Mouse (Mus musculus) embryonic facial prominence, embryonic 14.5 days (tissue): ENCODE data around the gene Rprd1b. TPM values are rescaled to one million over a fixed set of nuclear protein-coding genes. Genes with fewer than 3 reads are reported as not detected.

Experiments
- ATAC-seq: fragments of 200-750 bp; cut with Nextera tagmentation; 2 replicates; pipeline ENCODE4 v1.8.0; 2017; ENCODE audit warnings: low read depth, moderate number of reproducible peaks, moderate TSS enrichment
- DNase-seq: peaks from one replicate; pipeline ENCODE4 v3.0.0-alpha.2; 2015; ENCODE audit warnings: low spot score
- H3K27ac ChIP-seq: fragments of 300-500 bp; sonication (generic); replicated peaks from 2 replicates; pipeline ENCODE4 v1.5.1; 2014; ENCODE audit warnings: low read depth, mild to moderate bottlenecking, low read length, moderate library complexity
- H3K27me3 ChIP-seq: fragments of 300-500 bp; sonication (generic); replicated peaks from 2 replicates; pipeline ENCODE4 v1.6.1; 2014; ENCODE audit warnings: low read length; ENCODE audit not compliant: control insufficient read depth, insufficient read depth
- H3K36me3 ChIP-seq: fragments of 300-500 bp; sonication (generic); 2 replicates; pipeline ENCODE4 v1.6.1; 2014; ENCODE audit warnings: low read length, mixed read lengths; ENCODE audit not compliant: control insufficient read depth, insufficient read depth
- H3K4me1 ChIP-seq: fragments of 300-500 bp; sonication (generic); 2 replicates; pipeline ENCODE4 v1.6.1; 2014; ENCODE audit warnings: antibody characterized with exemption, low read length; ENCODE audit not compliant: control insufficient read depth, insufficient read depth
- H3K4me2 ChIP-seq: fragments of 300-500 bp; sonication (generic); 2 replicates; pipeline ENCODE4 v1.6.1; 2014; ENCODE audit warnings: low read depth, mild to moderate bottlenecking, low read length, moderate library complexity, mixed read lengths
- H3K4me3 ChIP-seq: fragments of 300-500 bp; sonication (generic); 2 replicates; pipeline ENCODE4 v1.5.1; 2014; ENCODE audit warnings: low read depth, mild to moderate bottlenecking, low read length
- H3K9ac ChIP-seq: fragments of 300-500 bp; sonication (generic); 2 replicates; pipeline ENCODE4 v1.6.1; 2014; ENCODE audit warnings: low read depth, mild to moderate bottlenecking, low read length, moderate library complexity, mixed read lengths
- H3K9me3 ChIP-seq: fragments of 300-500 bp; sonication (generic); 2 replicates; pipeline ENCODE4 v1.6.1; 2016; ENCODE audit warnings: low read length; ENCODE audit not compliant: control insufficient read depth
- WGBS: fragments of 180-500 bp; shearing (Covaris S2); extraction: QIAGEN DNeasy Blood & Tissue Kit; methylation state at CpG from one replicate; pipeline ENCODE4 v1.1.7; 2014; 5-methylcytosine and 5-hydroxymethylcytosine counted together
- polyA plus RNA-seq: library from polyadenylated mRNA; unstranded; fragments of >200 nt; fragmentation: Nextera tagmentation; extraction: Ambion mirVana; gene quantifications from 2 replicates; pipeline ENCODE4 v1.2.1, GENCODE M21; 2014

Gene Rprd1b
- polyA plus RNA-seq, 1 experiment from 2014 or later = 32.8 TPM

GRCm38 (mm10) chr2:158174958-158175357 is 146.7 kb downstream of the Rprd1b start:
- Histone ChIP-seq H3K9ac (no peak overlapping the region), H3K4me3 (no peak overlapping the region), H3K9me3 (no peaks in the 10 kb centered on the region), H3K4me2 (no peak overlapping the region), H3K27me3 (no peaks in the 10 kb centered on the region), H3K4me1 (peaks cover 7% of the 10 kb centered on the region; the same call in 1 of the 2 replicates), H3K36me3 (no peaks in the 10 kb centered on the region), H3K27ac (no peak overlapping the region)
- DNase-seq (no peak), ATAC-seq (no peak)
- 84% methylated on average over 15 of the region's 15 CpGs for WGBS

GRCm38 (mm10) chr2:158175433-158175832 is 147.1 kb downstream of the Rprd1b start:
- DNase-seq (no peak), ATAC-seq (no peak)
- H3K4me3 ChIP-seq = no peak overlapping the region
- H3K4me1 ChIP-seq = peaks cover 7% of the 10 kb centered on the region; the same call in 1 of the 2 replicates
- H3K27me3 ChIP-seq = no peaks in the 10 kb centered on the region
- H3K9ac ChIP-seq = no peak overlapping the region
- WGBS = 77% methylated on average over 3 of the region's 3 CpGs
- H3K9me3 ChIP-seq = no peaks in the 10 kb centered on the region
- no peak overlapping the region for H3K27ac ChIP-seq
- H3K4me2 ChIP-seq = no peak overlapping the region
- H3K36me3 ChIP-seq = no peaks in the 10 kb centered on the region

- WGBS = 87% methylated on average over 9 of the region's 9 CpGs
Observed at GRCm38 (mm10) chr2:158176763-158177162, 148.5 kb downstream of the Rprd1b start.

GRCm38 (mm10) chr2:158177574-158177973 is 149.3 kb downstream of the Rprd1b start:
- Histone ChIP-seq H3K9ac (no peak overlapping the region), H3K9me3 (no peaks in the 10 kb centered on the region), H3K4me3 (no peak overlapping the region), H3K36me3 (no peaks in the 10 kb centered on the region), H3K27ac (no peak overlapping the region), H3K27me3 (no peaks in the 10 kb centered on the region), H3K4me1 (peaks cover 7% of the 10 kb centered on the region; the same call in 1 of the 2 replicates), H3K4me2 (no peak overlapping the region)
- ATAC-seq = no peak
- WGBS = 73% methylated on average over 3 of the region's 3 CpGs
- DNase-seq = no peak

More at GRCm38 (mm10) chr2:158176763-158177162, 148.5 kb downstream of the Rprd1b start:
- Histone ChIP-seq H3K9ac (no peak overlapping the region), H3K27me3 (no peaks in the 10 kb centered on the region), H3K4me3 (no peak overlapping the region), H3K4me1 (peaks cover 7% of the 10 kb centered on the region; the same call in 1 of the 2 replicates), H3K9me3 (no peaks in the 10 kb centered on the region), H3K36me3 (no peaks in the 10 kb centered on the region), H3K4me2 (no peak overlapping the region), H3K27ac (no peak overlapping the region)
- ATAC-seq (no peak), DNase-seq (no peak)

- Histone ChIP-seq H3K4me1 (peaks cover 7% of the 10 kb centered on the region; the same call in 1 of the 2 replicates), H3K36me3 (no peaks in the 10 kb centered on the region), H3K4me2 (no peak overlapping the region), H3K27me3 (no peaks in the 10 kb centered on the region), H3K9me3 (no peaks in the 10 kb centered on the region), H3K4me3 (no peak overlapping the region), H3K9ac (no peak overlapping the region), H3K27ac (no peak overlapping the region)
- DNase-seq (no peak), ATAC-seq (no peak)
- 74% methylated on average over 4 of the region's 4 CpGs for WGBS
Observed at GRCm38 (mm10) chr2:158178139-158178538, 149.8 kb downstream of the Rprd1b start.

- WGBS = 15% methylated on average over 11 of the region's 19 CpGs
- peak overlapping the region; percentile 46 for H3K9ac ChIP-seq
- H3K27me3 ChIP-seq = no peaks in the 10 kb centered on the region
- DNase-seq = peak; percentile 80
- ATAC-seq = peak; percentile 95
- peak overlapping the region; percentile 59 for H3K4me2 ChIP-seq
- no peaks in the 10 kb centered on the region for H3K36me3 ChIP-seq
- H3K27ac ChIP-seq = no peak overlapping the region; the same call in 1 of the 2 replicates
- no peaks in the 10 kb centered on the region for H3K9me3 ChIP-seq
- H3K4me3 ChIP-seq = peak overlapping the region; percentile 35
- H3K4me1 ChIP-seq = peaks cover 7% of the 10 kb centered on the region; the same call in 1 of the 2 replicates
Observed at GRCm38 (mm10) chr2:158178696-158179369, 150.5 kb downstream of the Rprd1b start.

GRCm38 (mm10) chr2:158179370-158180111 is 151.2 kb downstream of the Rprd1b start:
- peaks cover 7% of the 10 kb centered on the region; the same call in 1 of the 2 replicates for H3K4me1 ChIP-seq
- 26% methylated on average over 17 of the region's 18 CpGs for whole genome bisulfite sequencing
- H3K9ac ChIP-seq = peak overlapping the region; percentile 46
- no peaks in the 10 kb centered on the region for H3K36me3 ChIP-seq
- H3K9me3 ChIP-seq = no peaks in the 10 kb centered on the region
- no peaks in the 10 kb centered on the region for H3K27me3 ChIP-seq
- DNase-seq = peak; percentile 64
- peak overlapping the region; percentile 59 for H3K4me2 ChIP-seq
- ATAC-seq = peak; percentile 42; the same call in 1 of the 2 replicates
- peak overlapping the region; percentile 35 for H3K4me3 ChIP-seq
- no peak overlapping the region; the same call in 1 of the 2 replicates for H3K27ac ChIP-seq

- Histone ChIP-seq H3K36me3 (no peaks in the 10 kb centered on the region), H3K4me1 (peaks cover 7% of the 10 kb centered on the region; the same call in 1 of the 2 replicates), H3K27ac (no peak overlapping the region), H3K4me3 (no peak overlapping the region), H3K9ac (no peak overlapping the region), H3K9me3 (no peaks in the 10 kb centered on the region), H3K27me3 (no peaks in the 10 kb centered on the region), H3K4me2 (no peak overlapping the region)
- WGBS = 40% methylated on average over 9 of the region's 9 CpGs
- ATAC-seq (no peak), DNase-seq (no peak)
Observed at GRCm38 (mm10) chr2:158180797-158181196, 152.5 kb downstream of the Rprd1b start.
